Mouse (Mus musculus) kidney, embryonic 16.5 days (tissue): ENCODE measurements around the gene Cdh20. TPM values are rescaled to one million over a fixed set of nuclear protein-coding genes. Genes with fewer than 3 reads are reported as not detected.

Experiments used
- ATAC-seq: fragments of 200-750 bp; cut with Nextera tagmentation; 2 replicates; pipeline ENCODE4 v1.8.0; 2017; ENCODE audit warnings: moderate TSS enrichment; ENCODE audit not compliant: low FRiP score, low TSS enrichment
- H3K27ac ChIP-seq: fragments of 300-500 bp; sonication (generic); 2 replicates; pipeline ENCODE4 v1.5.1; 2014; ENCODE audit warnings: low read length
- H3K27me3 ChIP-seq: fragments of 300-500 bp; sonication (generic); 2 replicates; pipeline ENCODE4 v1.6.1; 2014; ENCODE audit warnings: low read length, control low read depth, mixed read lengths; ENCODE audit not compliant: insufficient read depth
- H3K36me3 ChIP-seq: fragments of 300-500 bp; sonication (generic); 2 replicates; pipeline ENCODE4 v1.6.1; 2014; ENCODE audit warnings: low read length, control low read depth, mixed read lengths; ENCODE audit not compliant: insufficient read depth
- H3K4me1 ChIP-seq: fragments of 300-500 bp; sonication (generic); 2 replicates; pipeline ENCODE4 v1.6.1; 2014; ENCODE audit warnings: low read length, control low read depth, mixed read lengths; ENCODE audit not compliant: insufficient read depth
- H3K4me2 ChIP-seq: fragments of 300-500 bp; sonication (generic); replicated peaks from 2 replicates; pipeline ENCODE4 v1.6.1; 2014; ENCODE audit warnings: low read depth, low read length
- H3K4me3 ChIP-seq: fragments of 300-500 bp; sonication (generic); 2 replicates; pipeline ENCODE4 v1.5.1; 2014; ENCODE audit warnings: mild to moderate bottlenecking, low read length
- H3K9ac ChIP-seq: fragments of 300-500 bp; sonication (generic); replicated peaks from 2 replicates; pipeline ENCODE4 v1.6.1; 2014; ENCODE audit warnings: low read length
- H3K9me3 ChIP-seq: fragments of 300-500 bp; sonication (generic); 2 replicates; pipeline ENCODE4 v1.6.1; 2016; ENCODE audit warnings: low read length, control low read depth
- WGBS: fragments of 180-500 bp; shearing (Covaris S2); extraction: QIAGEN DNeasy Blood & Tissue Kit; methylation state at CpG from one replicate; pipeline ENCODE4 v1.1.7; 2014; 5-methylcytosine and 5-hydroxymethylcytosine counted together
- polyA plus RNA-seq: library from polyadenylated mRNA; unstranded; fragments of >200 nt; fragmentation: Nextera tagmentation; extraction: Ambion mirVana; gene quantifications from 2 replicates; pipeline ENCODE4 v1.2.1, GENCODE M21; 2015

Gene Cdh20
- polyA plus RNA-seq, 1 experiment from 2014 or later = 0.12 TPM

DNA sequence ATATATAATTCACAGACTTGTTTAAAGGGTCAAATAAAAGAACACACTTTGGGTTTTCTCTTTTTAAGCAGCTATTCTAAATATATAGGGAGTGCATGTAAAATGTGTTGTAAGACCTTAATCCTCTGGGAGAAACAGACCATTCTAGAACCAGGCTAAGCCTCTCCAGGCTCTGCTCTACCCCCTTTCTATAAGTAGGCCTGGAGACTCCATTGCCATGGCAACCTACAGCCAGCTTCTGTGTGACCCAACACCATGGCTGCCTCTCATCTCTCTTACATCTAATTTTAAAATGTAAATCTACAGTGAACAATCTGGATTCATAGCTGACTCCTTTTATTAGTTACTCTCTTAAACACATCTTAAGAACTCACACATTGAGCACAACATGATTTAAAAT is 133.5 kb downstream of the Cdh20 start:
- no peaks in the 10 kb centered on the region for H3K27me3 ChIP-seq
- H3K36me3 ChIP-seq = no peaks in the 10 kb centered on the region
- no peak for ATAC-seq
- no peak overlapping the region for H3K9ac ChIP-seq
- H3K9me3 ChIP-seq = no peaks in the 10 kb centered on the region
- no peak overlapping the region for H3K4me3 ChIP-seq
- no peak overlapping the region for H3K27ac ChIP-seq
- no peaks in the 10 kb centered on the region for H3K4me1 ChIP-seq
- H3K4me2 ChIP-seq = no peak overlapping the region

DNA sequence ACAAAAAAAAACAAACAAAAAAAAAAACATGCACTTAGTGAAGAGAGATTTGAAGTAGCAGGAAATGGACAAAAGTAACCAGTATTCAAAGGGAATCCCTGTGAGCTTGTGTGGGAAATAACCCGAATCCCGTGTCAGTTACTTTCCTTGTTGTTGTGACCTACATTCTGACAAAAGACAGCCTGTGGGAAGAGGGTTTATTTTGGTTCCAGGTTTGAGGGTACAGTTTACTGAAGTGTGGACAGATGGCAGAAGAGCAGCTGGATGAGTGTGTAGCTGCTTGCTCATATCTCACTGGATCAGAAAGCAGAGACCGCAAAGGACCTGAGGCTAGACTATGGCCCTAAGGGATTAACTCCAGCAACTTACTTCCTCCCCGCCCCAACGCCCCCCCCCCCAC is 135.1 kb downstream of the Cdh20 start:
- H3K27ac ChIP-seq = no peak overlapping the region
- no peak overlapping the region for H3K9ac ChIP-seq
- no peaks in the 10 kb centered on the region for H3K9me3 ChIP-seq
- no peaks in the 10 kb centered on the region for H3K36me3 ChIP-seq
- no peak for ATAC-seq
- no peaks in the 10 kb centered on the region for H3K4me1 ChIP-seq
- no peaks in the 10 kb centered on the region for H3K27me3 ChIP-seq
- H3K4me2 ChIP-seq = no peak overlapping the region
- H3K4me3 ChIP-seq = no peak overlapping the region
- 73% methylated on average over 5 of the region's 5 CpGs for WGBS

DNA sequence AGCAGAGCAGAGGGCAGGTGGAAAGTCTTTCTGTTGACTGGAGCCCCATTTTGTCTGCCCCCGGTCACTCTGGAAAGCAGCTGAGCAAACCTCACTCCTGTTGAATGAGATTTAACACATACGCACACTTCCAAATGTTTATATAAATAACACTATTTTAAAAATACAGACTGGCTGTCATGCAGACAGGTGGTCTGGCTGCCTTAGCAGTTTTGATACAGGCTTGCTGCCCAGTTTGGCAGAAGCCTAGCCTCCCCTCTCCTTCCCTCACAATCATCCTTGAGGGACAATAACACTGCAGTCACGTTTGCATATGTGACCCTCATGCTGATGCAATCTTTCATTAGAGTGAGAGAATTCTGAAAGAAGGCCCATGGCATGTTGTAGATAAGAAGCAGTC is 144.1 kb downstream of the Cdh20 start:
- H3K36me3 ChIP-seq = no peaks in the 10 kb centered on the region
- WGBS = 58% methylated on average over 3 of the region's 3 CpGs
- no peak overlapping the region for H3K4me3 ChIP-seq
- H3K27me3 ChIP-seq = no peaks in the 10 kb centered on the region
- no peak overlapping the region for H3K4me2 ChIP-seq
- H3K9me3 ChIP-seq = no peaks in the 10 kb centered on the region
- no peaks in the 10 kb centered on the region for H3K4me1 ChIP-seq
- ATAC-seq = no peak
- no peak overlapping the region for H3K9ac ChIP-seq
- no peak overlapping the region for H3K27ac ChIP-seq

GRCm38 (mm10) chr1:104916507-104916906 is 148.2 kb downstream of the Cdh20 start:
- Histone ChIP-seq H3K4me3 (no peak overlapping the region), H3K4me1 (no peaks in the 10 kb centered on the region), H3K36me3 (no peaks in the 10 kb centered on the region), H3K9ac (no peak overlapping the region), H3K9me3 (no peaks in the 10 kb centered on the region), H3K27ac (no peak overlapping the region), H3K27me3 (no peaks in the 10 kb centered on the region), H3K4me2 (no peak overlapping the region)
- ATAC-seq = no peak
- 52% methylated on average over 2 of the region's 2 CpGs for WGBS

GRCm38 (mm10) chr1:104917307-104917836 is 149.0 kb downstream of the Cdh20 start:
- 86% methylated on average over 1 of the region's 1 CpGs for WGBS
- Histone ChIP-seq H3K27me3 (no peaks in the 10 kb centered on the region), H3K4me1 (no peaks in the 10 kb centered on the region), H3K9me3 (no peaks in the 10 kb centered on the region), H3K36me3 (no peaks in the 10 kb centered on the region), H3K27ac (no peak overlapping the region), H3K4me2 (no peak overlapping the region), H3K9ac (no peak overlapping the region), H3K4me3 (no peak overlapping the region)
- ATAC-seq = no peak

- H3K27me3 ChIP-seq = no peaks in the 10 kb centered on the region
- no peaks in the 10 kb centered on the region for H3K9me3 ChIP-seq
- H3K36me3 ChIP-seq = no peaks in the 10 kb centered on the region
- no peak overlapping the region for H3K27ac ChIP-seq
- H3K9ac ChIP-seq = no peak overlapping the region
- H3K4me1 ChIP-seq = no peaks in the 10 kb centered on the region
- H3K4me2 ChIP-seq = no peak overlapping the region
- no peak overlapping the region for H3K4me3 ChIP-seq
- 8% methylated on average over 7 of the region's 7 CpGs for WGBS
- peak; percentile 75 for ATAC-seq
Observed at GRCm38 (mm10) chr1:104933051-104933450, 164.7 kb downstream of the Cdh20 start.

DNA sequence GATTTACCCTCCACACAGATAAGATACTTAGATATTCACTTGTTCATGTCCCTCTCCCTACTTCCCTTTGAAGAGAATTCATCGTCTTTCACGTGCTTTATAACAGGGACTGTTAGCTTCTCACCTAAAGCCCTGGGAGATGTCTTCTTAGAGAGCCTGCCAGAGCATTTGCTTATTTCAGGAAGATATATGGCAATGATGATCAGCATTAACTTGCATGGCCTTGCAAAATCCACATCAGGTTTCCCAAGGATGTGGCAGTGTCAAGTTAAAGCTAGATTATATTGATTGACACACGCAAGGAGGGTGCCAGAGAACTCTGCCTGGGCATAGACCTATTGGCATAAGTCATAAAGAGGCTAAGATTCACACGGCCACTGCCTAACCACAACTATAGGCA is 168.6 kb downstream of the Cdh20 start:
- Histone ChIP-seq H3K4me3 (no peak overlapping the region), H3K4me1 (no peaks in the 10 kb centered on the region), H3K36me3 (no peaks in the 10 kb centered on the region), H3K27ac (no peak overlapping the region), H3K9ac (no peak overlapping the region), H3K9me3 (no peaks in the 10 kb centered on the region), H3K4me2 (no peak overlapping the region), H3K27me3 (no peaks in the 10 kb centered on the region)
- ATAC-seq = no peak
- 84% methylated on average over 4 of the region's 4 CpGs for WGBS

DNA sequence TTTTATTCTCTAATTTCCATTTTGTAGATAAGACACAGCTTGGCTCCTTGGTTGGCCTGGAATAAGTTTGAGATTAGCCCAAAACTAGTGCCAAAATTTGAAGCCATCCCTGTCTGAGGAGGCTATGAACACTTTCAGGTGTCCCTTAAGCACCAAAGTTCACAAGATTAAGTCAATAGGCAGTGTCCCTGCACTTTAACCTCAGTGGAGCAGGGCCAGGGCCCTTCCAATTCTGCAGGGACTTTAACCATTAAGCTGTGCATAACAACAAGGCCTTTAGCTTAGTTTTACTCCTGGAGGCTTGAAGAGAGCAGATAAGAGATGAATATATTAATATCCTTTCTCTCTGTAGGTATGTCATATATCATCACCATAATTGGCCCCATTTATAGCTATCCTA is 170.8 kb downstream of the Cdh20 start:
- Histone ChIP-seq H3K36me3 (no peaks in the 10 kb centered on the region), H3K4me1 (no peaks in the 10 kb centered on the region), H3K27ac (no peak overlapping the region), H3K9me3 (no peaks in the 10 kb centered on the region), H3K9ac (no peak overlapping the region), H3K27me3 (no peaks in the 10 kb centered on the region), H3K4me3 (no peak overlapping the region), H3K4me2 (no peak overlapping the region)
- no peak for ATAC-seq

DNA sequence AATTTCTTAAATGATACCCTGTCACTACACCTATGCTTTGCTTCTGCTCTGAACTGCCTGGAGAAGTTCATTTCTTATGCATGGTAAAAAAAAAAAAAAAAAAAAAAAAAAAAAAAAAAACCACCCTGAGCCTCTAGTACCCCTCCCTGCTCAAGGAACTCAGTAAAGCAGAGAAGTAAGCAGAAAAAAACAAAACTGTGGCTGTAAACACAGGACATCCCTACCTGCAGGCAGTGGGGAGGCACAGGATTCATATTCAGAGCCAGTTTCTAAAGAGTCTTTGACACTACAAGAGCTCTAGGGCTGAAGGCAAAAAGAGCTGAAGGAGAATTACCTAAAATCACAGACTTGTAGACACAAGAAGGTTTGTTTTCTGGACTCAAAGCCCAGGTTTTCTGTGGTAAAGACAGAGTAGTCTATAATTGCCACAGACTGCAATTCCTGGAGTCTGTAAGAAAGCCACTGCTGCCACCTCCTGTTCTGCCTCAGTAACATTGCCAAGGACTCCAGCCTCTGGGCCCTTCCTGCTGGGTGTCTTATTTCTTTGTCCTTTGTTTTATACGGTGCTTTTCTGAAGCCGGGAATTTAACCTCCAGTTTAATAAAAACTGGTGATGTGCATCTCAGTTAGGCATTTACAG is 176.3 kb downstream of the Cdh20 start:
- peak; percentile 90 for ATAC-seq

DNA sequence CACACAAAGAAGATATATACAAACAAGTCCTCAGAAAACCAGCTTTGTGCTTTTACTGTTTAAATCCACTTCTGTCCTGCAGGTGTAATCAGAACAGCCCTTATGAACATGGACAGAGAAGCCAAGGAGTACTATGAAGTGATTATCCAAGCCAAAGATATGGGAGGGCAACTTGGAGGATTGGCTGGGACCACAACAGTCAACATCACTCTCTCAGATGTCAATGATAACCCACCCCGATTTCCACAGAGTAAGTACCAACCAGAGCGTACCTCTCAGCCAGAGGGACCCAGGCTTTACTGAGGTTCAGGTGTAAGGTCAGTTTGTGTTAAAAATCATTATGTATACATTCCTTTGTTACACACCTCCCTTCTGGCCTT is 176.8 kb downstream of the Cdh20 start:
- no peaks in the 10 kb centered on the region for H3K27me3 ChIP-seq
- no peaks in the 10 kb centered on the region for H3K9me3 ChIP-seq
- no peak overlapping the region for H3K4me2 ChIP-seq
- no peak overlapping the region for H3K9ac ChIP-seq
- 97% methylated on average over 2 of the region's 2 CpGs for WGBS
- H3K36me3 ChIP-seq = no peaks in the 10 kb centered on the region
- H3K27ac ChIP-seq = no peak overlapping the region
- ATAC-seq = no peak
- H3K4me1 ChIP-seq = no peaks in the 10 kb centered on the region
- no peak overlapping the region for H3K4me3 ChIP-seq

More for the DNA sequence above, 176.3 kb downstream of the Cdh20 start:
- no peaks in the 10 kb centered on the region for H3K9me3 ChIP-seq
- no peaks in the 10 kb centered on the region for H3K4me1 ChIP-seq
- no peak overlapping the region for H3K9ac ChIP-seq
- 8% methylated on average over 2 of the region's 2 CpGs for WGBS
- H3K4me3 ChIP-seq = no peak overlapping the region
- H3K36me3 ChIP-seq = no peaks in the 10 kb centered on the region
- H3K27me3 ChIP-seq = no peaks in the 10 kb centered on the region
- no peak overlapping the region for H3K4me2 ChIP-seq
- no peak overlapping the region for H3K27ac ChIP-seq
